Mouse (Mus musculus): Measurements from ENCODE around the gene Rxrg.
A peak's percentile ranks its signal among the peaks of the same experiment; 100 is the strongest.

Gene Rxrg

DNA sequence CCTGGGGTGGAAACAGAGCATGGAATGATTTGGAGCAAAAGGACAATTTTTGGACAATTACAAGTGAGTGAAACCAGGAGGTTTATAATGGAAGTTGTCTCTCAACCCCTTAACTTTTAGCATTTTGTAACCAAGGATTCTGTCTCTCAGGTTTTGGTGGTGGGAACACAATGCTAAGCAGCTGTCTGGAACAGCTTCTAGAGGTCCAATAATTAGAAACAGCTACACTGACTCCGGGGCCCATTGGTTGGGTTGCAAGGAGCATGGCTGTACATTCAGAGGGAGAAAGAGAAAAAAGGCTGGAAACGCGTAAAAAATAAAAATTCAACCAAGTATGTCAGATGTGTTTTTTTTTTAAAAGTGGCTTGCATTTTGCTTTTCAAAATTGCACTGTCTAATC lies 50.5 kb downstream of the Rxrg start:
- no peak for DNase-seq

DNA sequence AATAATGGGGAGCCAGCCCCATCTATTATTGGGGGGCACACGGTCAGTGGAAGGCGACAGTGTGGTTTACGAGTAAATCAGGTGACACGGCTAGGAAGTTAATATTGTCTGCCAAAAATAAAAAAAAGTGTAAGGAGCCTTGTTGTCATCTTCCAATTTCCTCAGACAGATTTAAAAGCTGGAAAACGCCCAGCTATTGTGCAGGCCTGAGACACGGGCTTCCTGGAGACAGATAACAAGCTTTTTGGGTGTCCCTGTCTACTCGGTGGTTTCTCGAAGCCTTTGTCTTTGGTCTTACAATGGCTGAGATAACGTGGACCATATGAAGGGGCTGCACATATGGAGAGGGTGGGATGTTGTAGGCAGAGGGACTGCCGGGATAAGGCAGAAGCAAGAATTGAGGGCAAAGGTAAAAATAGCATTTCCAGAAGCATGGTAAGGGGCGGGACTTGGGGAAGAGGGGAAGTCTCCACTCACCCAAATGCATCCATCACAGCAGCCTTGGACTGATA lies 51.0 kb downstream of the Rxrg start:
- no peak for DNase-seq

DNA sequence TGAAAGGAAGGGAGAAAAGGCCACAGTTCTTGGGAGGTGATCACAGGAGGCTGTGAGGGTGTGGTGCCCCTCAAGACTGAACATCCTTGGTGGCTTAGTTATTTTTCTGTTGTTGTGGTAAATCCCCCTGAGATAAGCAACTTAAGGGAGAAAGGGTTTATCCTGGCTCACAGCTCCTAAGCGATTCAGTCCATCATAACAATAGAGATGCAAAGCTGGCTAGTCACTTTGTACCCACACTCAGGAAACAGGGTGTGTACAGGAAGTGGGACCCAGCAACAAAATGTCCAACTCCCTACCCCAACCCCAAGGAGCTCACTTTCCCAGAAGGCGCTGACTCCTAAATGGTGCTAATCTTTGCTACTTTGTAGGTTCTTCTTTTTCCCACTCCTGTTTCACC lies 54.2 kb downstream of the Rxrg start:
- DNase-seq, result no peak

DNA sequence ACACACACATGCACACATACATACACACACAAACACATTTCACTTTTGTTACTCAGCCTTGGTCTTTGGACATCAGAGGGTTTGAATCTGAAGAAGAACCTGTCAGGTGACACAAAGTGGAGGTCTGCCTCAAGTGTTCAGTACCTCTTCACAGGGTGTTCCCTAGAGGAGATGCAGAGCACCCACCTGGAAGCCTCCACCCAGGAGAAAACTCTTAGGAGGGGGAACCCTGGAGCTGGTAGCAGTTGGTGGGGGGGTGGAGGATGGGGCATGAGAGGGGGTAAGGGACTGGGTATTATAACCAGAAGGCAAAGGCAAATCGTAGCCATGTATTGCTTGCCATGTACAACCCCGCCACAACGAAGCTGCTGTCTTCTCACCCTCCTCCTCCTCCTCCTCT lies 60.9 kb downstream of the Rxrg start:
- DNase-seq, result no peak

DNA sequence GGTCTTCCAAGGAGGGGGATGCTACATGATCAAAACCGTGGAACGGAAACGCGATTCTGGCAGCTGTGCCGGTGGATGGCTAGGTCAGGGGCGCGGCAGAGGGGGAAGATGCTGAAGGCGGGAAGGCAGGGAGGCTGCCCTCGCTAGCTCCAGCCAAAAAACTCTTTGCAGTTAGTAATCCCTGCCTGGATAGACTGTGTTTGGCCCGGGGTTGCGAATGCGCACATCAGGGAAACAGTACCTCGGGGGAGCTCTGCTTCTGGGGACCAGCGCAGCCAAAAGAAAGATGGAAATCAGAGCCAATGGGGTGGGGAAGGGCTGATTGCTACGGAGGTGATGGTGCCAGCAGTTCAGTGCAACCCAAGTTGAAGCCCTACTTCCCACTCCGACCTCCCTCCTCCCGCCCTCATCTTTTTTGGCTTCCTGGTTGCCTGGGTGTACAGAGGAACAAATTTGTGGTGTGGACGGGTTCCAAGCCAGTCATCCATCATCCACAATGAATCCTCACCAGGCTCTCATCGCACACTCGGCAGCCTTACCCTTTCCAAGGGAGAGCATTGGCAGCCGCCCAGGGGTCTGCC lies 62.4 kb downstream of the Rxrg start:
- peak; percentile 24 for DNase-seq

DNA sequence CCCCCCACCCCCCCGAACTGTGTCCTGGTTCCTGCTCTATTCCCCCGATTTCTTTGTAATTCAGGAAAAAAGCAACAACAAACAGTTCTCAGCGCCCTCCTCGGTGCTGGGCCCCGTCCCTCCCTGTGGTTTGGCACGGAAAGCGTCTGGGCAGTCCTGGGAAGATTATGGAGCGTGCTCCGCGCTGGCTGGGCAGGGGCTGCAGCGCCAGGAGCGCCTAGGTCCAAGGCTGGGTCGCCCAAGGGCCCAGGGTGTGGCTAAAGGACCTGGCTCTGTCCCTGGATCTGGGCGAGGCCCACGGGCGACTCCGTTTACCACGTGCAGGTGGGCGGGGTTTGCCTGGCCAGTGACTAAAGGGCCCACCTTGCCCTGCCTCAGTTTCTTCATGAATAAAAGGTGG lies 62.9 kb downstream of the Rxrg start:
- no peak for DNase-seq

DNA sequence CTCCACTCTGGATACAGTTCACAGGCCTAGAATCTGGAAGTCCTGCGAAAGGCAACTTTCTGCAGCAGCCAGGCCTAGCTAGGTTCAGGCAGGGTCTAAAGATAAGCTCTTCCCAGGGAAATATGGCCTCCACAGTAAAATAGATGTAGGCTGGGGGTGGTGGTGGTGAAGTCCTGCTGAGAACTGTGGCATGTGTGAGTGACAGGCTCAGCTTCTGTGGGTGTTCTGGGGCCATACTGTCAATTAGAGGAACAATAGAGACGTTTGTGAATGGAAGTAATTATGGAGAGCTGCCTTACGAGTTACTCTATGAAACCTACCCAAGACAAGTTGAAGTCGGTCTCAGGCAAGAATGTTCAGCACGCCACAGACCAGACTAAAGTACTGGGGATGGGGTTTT lies 65.0 kb downstream of the Rxrg start:
- DNase-seq, result no peak

- peak; percentile 41 for DNase-seq
Observed at GRCm38 (mm10) chr1:167669796-167670195, 71.6 kb downstream of the Rxrg start.

DNA sequence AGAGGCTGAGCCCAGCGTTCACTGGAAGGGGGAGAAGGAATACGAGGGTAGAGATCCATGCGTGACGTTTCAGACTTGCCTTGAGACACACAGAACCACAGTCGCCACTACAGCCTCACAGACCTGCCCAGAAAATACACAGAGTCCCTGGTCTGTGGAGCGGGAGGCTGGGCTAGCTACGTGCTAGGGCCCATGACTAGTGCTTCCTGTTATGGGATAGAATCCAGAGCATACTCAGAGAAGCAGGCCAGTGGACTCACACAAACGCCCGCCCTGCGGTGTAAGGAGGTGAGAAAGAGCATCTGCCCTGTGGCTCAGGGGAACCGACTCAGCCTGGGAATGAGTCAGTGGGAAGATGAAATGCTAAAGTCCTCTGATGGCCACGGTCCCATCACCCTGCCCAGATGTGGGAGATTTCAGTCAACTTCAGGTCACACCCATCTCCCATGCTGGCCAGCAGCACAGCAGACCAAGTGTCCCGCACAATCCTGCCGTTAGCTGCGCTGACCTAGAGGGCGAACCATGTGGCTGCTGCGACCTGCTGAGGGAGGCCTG lies 74.3 kb downstream of the Rxrg start:
- DNase-seq, result no peak

- no peak for DNase-seq
Observed at GRCm38 (mm10) chr1:167679061-167679460, 80.9 kb downstream of the Rxrg start.

GRCm38 (mm10) chr1:167688001-167688346 lies 89.8 kb downstream of the Rxrg start:
- DNase-seq, result no peak

- peak; percentile 12 for DNase-seq
Observed at GRCm38 (mm10) chr1:167688347-167689231, 90.4 kb downstream of the Rxrg start.

DNA sequence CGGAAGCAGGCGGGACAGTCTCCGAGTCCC lies 90.9 kb downstream of the Rxrg start, which contains the start of gene Lmx1a:
TSS of gene Lmx1a (plus strand) at position 6 of the 30 bp plus-strand sequence.
- no peak for DNase-seq
